Mouse (Mus musculus) spleen, adult 12 weeks (tissue): ENCODE results near the gene Epb41l1.
"Not testable (repeated sequence)": the region's sequence is repeated elsewhere in the genome, so short reads cannot be mapped to it uniquely, and the experiment has no call there.

Experiments used
- DNase-seq: peaks from one replicate; pipeline ENCODE4 v3.0.0; 2022; ENCODE audit warnings: low spot score

Gene Epb41l1

GRCm38 (mm10) chr2:156420694-156421380 lies at the start of gene Epb41l1:
Gene Epb41l1 (plus strand): TSS chr2:156420909.
- DNase-seq = no peak

GRCm38 (mm10) chr2:156376956-156377355 lies 43.8 kb upstream of the Epb41l1 start:
- no peak for DNase-seq

GRCm38 (mm10) chr2:156379929-156380328 lies 40.8 kb upstream of the Epb41l1 start:
- no peak for DNase-seq

- no peak for DNase-seq
Measured at GRCm38 (mm10) chr2:156381350-156381749, 39.4 kb upstream of the Epb41l1 start.

- DNase-seq = peak; percentile 66
Measured at GRCm38 (mm10) chr2:156392461-156393154, 28.1 kb upstream of the Epb41l1 start.

GRCm38 (mm10) chr2:156393155-156393828 lies 27.4 kb upstream of the Epb41l1 start:
- DNase-seq = no peak

GRCm38 (mm10) chr2:156394282-156394681 lies 26.4 kb upstream of the Epb41l1 start:
- DNase-seq = no peak

GRCm38 (mm10) chr2:156396096-156396495 lies 24.6 kb upstream of the Epb41l1 start:
- no peak for DNase-seq

GRCm38 (mm10) chr2:156397988-156398387 lies 22.7 kb upstream of the Epb41l1 start:
- DNase-seq = no peak

- no peak for DNase-seq
Measured at GRCm38 (mm10) chr2:156399485-156399884, 21.2 kb upstream of the Epb41l1 start.

- DNase-seq = peak; percentile 24
Measured at GRCm38 (mm10) chr2:156401331-156401730, 19.4 kb upstream of the Epb41l1 start.

- no peak for DNase-seq
Measured at GRCm38 (mm10) chr2:156402036-156402435, 18.7 kb upstream of the Epb41l1 start.

GRCm38 (mm10) chr2:156406987-156407386 lies 13.7 kb upstream of the Epb41l1 start:
- DNase-seq = no peak

GRCm38 (mm10) chr2:156408168-156408567 lies 12.5 kb upstream of the Epb41l1 start:
- DNase-seq = no peak

- not testable (repeated sequence) for DNase-seq
Measured at GRCm38 (mm10) chr2:156411348-156411747, 9.4 kb upstream of the Epb41l1 start.

- no peak for DNase-seq
Measured at GRCm38 (mm10) chr2:156414996-156415395, 5.7 kb upstream of the Epb41l1 start.

GRCm38 (mm10) chr2:156415674-156416073 lies 5.0 kb upstream of the Epb41l1 start:
- DNase-seq = no peak

- no peak for DNase-seq
Measured at GRCm38 (mm10) chr2:156417194-156417593, 3.5 kb upstream of the Epb41l1 start.

- DNase-seq = no peak
Measured at GRCm38 (mm10) chr2:156418467-156418866, 2.2 kb upstream of the Epb41l1 start.

GRCm38 (mm10) chr2:156420327-156420693 lies 399 bp upstream of the Epb41l1 start:
- DNase-seq = no peak

- no peak for DNase-seq
Measured at GRCm38 (mm10) chr2:156421381-156422110, 837 bp downstream of the Epb41l1 start.

- DNase-seq = no peak
Measured at GRCm38 (mm10) chr2:156422631-156423030, 1.9 kb downstream of the Epb41l1 start.
